Mouse (Mus musculus) liver, postnatal 0 days (tissue): ENCODE results near the gene Sec14l4.

Experiments used
- CTCF ChIP-seq: sonication (generic); IDR thresholded peaks from 2 replicates; pipeline ENCODE4 v1.5.1; 2016; ENCODE audit warnings: antibody characterized with exemption, low read depth
- EP300 ChIP-seq: IDR thresholded peaks from 2 replicates; pipeline ENCODE4 v1.6.1; 2016; ENCODE audit warnings: antibody characterized with exemption, low read depth, mild to moderate bottlenecking

DNA sequence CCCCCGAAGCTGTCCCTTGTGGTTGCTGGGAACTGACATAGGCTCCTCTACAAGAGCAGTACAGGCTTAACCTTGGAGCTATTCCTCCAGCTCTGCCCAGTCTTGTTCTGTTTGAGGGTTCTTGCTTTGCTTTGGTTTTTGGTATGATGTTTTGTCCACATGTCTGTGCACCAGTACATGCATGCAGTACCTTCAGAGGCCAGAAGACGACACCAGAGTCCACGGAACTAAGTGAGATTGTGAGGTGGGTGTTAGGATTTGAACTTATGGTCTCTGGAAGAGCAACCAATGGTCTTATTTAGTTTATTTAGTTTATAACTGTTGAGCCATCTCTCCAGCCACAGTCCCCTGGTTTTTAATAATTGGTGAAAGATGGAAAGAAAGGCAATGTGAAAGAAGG is 24.8 kb upstream of the Sec14l4 start:
- TF ChIP-seq EP300: no peak
- peak; percentile 63 for TF ChIP-seq CTCF
